ENCODE assay signal across 7 mouse cellular contexts in genomic region chr2:76968919-76969318, GRCm38 (mm10). TPM values are rescaled to one million over a fixed set of nuclear protein-coding genes. Genes with fewer than 3 reads are reported as not detected.
DNase-seq lines count a peak whose midpoint lies in the region; ATAC-seq lines count a peak whose summit lies in the region.

No protein-coding gene starts in this region.

- DNase-seq in R1 (ENCODE audit: low read depth, low spot score) = peak; percentile 84
- DNase-seq in c-Kit-positive CD71-positive TER-119-negative erythroid progenitor cells, embryonic 14.5 days (ENCODE audit: low read depth) = peak; percentile 27
- peak; percentile 44 for DNase-seq in induced T-regulatory cell, adult 2 months (ENCODE audit: low read depth)
- peak; percentile 35 to 46 for DNase-seq in left cerebral cortex, adult 8-10 months (ENCODE audit: low spot score in 2 of 2)
- peak; percentile 72 for DNase-seq in midbrain, embryonic 10.5 days (ENCODE audit: low spot score)
- peak; percentile 85 for DNase-seq in right cerebral cortex, postnatal 4 days

- H3K27ac ChIP-seq in forebrain, embryonic 12.5 days = no peak overlapping the region
- no peak overlapping the region for H3K27ac ChIP-seq in midbrain, embryonic 10.5 days (replicated peaks)

- no peaks in the 10 kb centered on the region for H3K36me3 ChIP-seq in forebrain, embryonic 12.5 days (replicated peaks)
- H3K36me3 ChIP-seq in midbrain, embryonic 10.5 days = no peaks in the 10 kb centered on the region

- no peaks in the 10 kb centered on the region; the same call in 1 of the 2 replicates for H3K4me1 ChIP-seq in forebrain, embryonic 12.5 days
- peaks cover 7% of the 10 kb centered on the region for H3K4me1 ChIP-seq in midbrain, embryonic 10.5 days

- H3K4me2 ChIP-seq in forebrain, embryonic 12.5 days = no peak overlapping the region

- WGBS in forebrain, embryonic 12.5 days = 24% methylated on average over 8 of the region's 8 CpGs
- 34% methylated on average over 8 of the region's 8 CpGs for WGBS in midbrain, embryonic 10.5 days

- ATAC-seq in forebrain, embryonic 12.5 days (ENCODE audit: low FRiP score) = peak; percentile 68

- no peaks in the 10 kb centered on the region for H3K9me3 ChIP-seq in forebrain, embryonic 12.5 days
- no peaks in the 10 kb centered on the region for H3K9me3 ChIP-seq in midbrain, embryonic 10.5 days (replicated peaks)

- H3K9ac ChIP-seq in forebrain, embryonic 12.5 days = no peak overlapping the region

- H3K4me3 ChIP-seq in forebrain, embryonic 12.5 days (replicated peaks) = no peak overlapping the region
- H3K4me3 ChIP-seq in midbrain, embryonic 10.5 days = no peak overlapping the region

- no peaks in the 10 kb centered on the region for H3K27me3 ChIP-seq in forebrain, embryonic 12.5 days
- H3K27me3 ChIP-seq in midbrain, embryonic 10.5 days (ENCODE audit: low read depth, poor library complexity, severe bottlenecking) = no peaks in the 10 kb centered on the region

RNA-seq across cellular contexts. Expression of gene Ttn, which starts 13.4 kb away (rescaled TPM):
- polyA plus RNA-seq in forebrain, embryonic 12.5 days (2016; fragmentation: Nextera tagmentation; extraction: Ambion mirVana) = 0.21 and 1.2 TPM in 2 replicates
- 1 to 10 TPM in 3 of 4 experiments, under 1 TPM in 1; 0.67 to 5.2 (median 1.9) TPM for total RNA-seq in left cerebral cortex, adult 8-10 months (2022)
- under 0.01 and 0.30 TPM in 2 replicates for polyA plus RNA-seq in midbrain, embryonic 10.5 days (2016; fragmentation: Nextera tagmentation; extraction: Ambion mirVana)

Comparison
In these comparisons a context has a peak if more than half of its experiments do, and no peak if none do; other contexts are left out.
1. DNase-seq: peak in every context shown above with its lines; median percentile 85 in right cerebral cortex, postnatal 4 days; 84 in R1; 72 in midbrain, embryonic 10.5 days; 44 in induced T-regulatory cell, adult 2 months; 40 in left cerebral cortex, adult 8-10 months; 27 in c-Kit-positive CD71-positive TER-119-negative erythroid progenitor cells, embryonic 14.5 days.